Mouse (Mus musculus): ENCODE data around the gene Fubp3. TPM values are rescaled to one million over a fixed set of nuclear protein-coding genes. Genes with fewer than 3 reads are reported as not detected.

The Fubp3 gene
- polyA plus RNA-seq, 1 experiment = 14.0 TPM

GRCm38 (mm10) chr2:31641508-31641830, 69.0 kb downstream of the Fubp3 start:
- TF ChIP-seq POLR2A (IDR thresholded peaks at IDR 0.05; ENCODE audit: low read depth, low read length) = no peak
- TF ChIP-seq CTCF (IDR thresholded peaks at IDR 0.05; ENCODE audit: extremely low read depth, insufficient read depth, insufficient read length, insufficient replicate concordance) = no peak
- H3K27me3 ChIP-seq (ENCODE audit: control insufficient read depth, insufficient read depth, low read length) = peaks cover 35% of the 10 kb centered on the region
- no peak overlapping the region for H3K27ac ChIP-seq (ENCODE audit: insufficient read depth, low read length)
- H3K4me3 ChIP-seq (ENCODE audit: extremely low read depth, insufficient read depth, insufficient read length) = no peak overlapping the region
- DNase-seq (ENCODE audit: low read depth in 1 of 2, low spot score in 2 of 2) = no peak
- WGBS = 3% methylated on average over 11 of the region's 11 CpGs
- no peaks in the 10 kb centered on the region for H3K4me1 ChIP-seq (ENCODE audit: control insufficient read depth, insufficient read depth, insufficient read length)
- no peaks in the 10 kb centered on the region for H3K36me3 ChIP-seq (ENCODE audit: control insufficient read depth, insufficient read depth, low read length)

GRCm38 (mm10) chr2:31641929-31642328, 69.5 kb downstream of the Fubp3 start:
- no peak overlapping the region for H3K4me3 ChIP-seq (ENCODE audit: extremely low read depth, insufficient read depth, insufficient read length)
- peaks cover 32% of the 10 kb centered on the region for H3K27me3 ChIP-seq (ENCODE audit: control insufficient read depth, insufficient read depth, low read length)
- no peaks in the 10 kb centered on the region for H3K4me1 ChIP-seq (ENCODE audit: control insufficient read depth, insufficient read depth, insufficient read length)
- no peak for DNase-seq (ENCODE audit: low read depth in 1 of 2, low spot score in 2 of 2)
- 11% methylated on average over 18 of the region's 18 CpGs for WGBS
- H3K36me3 ChIP-seq (ENCODE audit: control insufficient read depth, insufficient read depth, low read length) = no peaks in the 10 kb centered on the region
- no peak overlapping the region for H3K27ac ChIP-seq (ENCODE audit: insufficient read depth, low read length)
- no peak for TF ChIP-seq POLR2A (IDR thresholded peaks at IDR 0.05; ENCODE audit: low read depth, low read length)
- TF ChIP-seq CTCF (IDR thresholded peaks at IDR 0.05; ENCODE audit: extremely low read depth, insufficient read depth, insufficient read length, insufficient replicate concordance) = no peak

GRCm38 (mm10) chr2:31653971-31654853, 81.8 kb downstream of the Fubp3 start:
- under 1% methylated on average over 88 of the region's 109 CpGs for WGBS

GRCm38 (mm10) chr2:31654854-31655559, 82.6 kb downstream of the Fubp3 start:
- Histone ChIP-seq H3K4me3 (ENCODE audit: extremely low read depth, insufficient read depth, insufficient read length) (no peak overlapping the region), H3K27ac (ENCODE audit: insufficient read depth, low read length) (no peak overlapping the region), H3K27me3 (ENCODE audit: control insufficient read depth, insufficient read depth, low read length) (peaks cover 18% of the 10 kb centered on the region), H3K36me3 (ENCODE audit: control insufficient read depth, insufficient read depth, low read length) (no peaks in the 10 kb centered on the region), H3K4me1 (ENCODE audit: control insufficient read depth, insufficient read depth, insufficient read length) (peaks cover 6% of the 10 kb centered on the region; the same call in 1 of the 2 replicates)
- TF ChIP-seq POLR2A (IDR thresholded peaks at IDR 0.05; ENCODE audit: low read depth, low read length) (no peak), CTCF (IDR thresholded peaks at IDR 0.05; ENCODE audit: extremely low read depth, insufficient read depth, insufficient read length, insufficient replicate concordance) (peak; percentile 31; the same call in 1 of the 2 replicates)
- peak in 1 of 2 experiments; percentile 19 for DNase-seq (ENCODE audit: low read depth in 1 of 2, low spot score in 2 of 2)
- 7% methylated on average over 22 of the region's 22 CpGs for WGBS

More at GRCm38 (mm10) chr2:31653971-31654853, 81.8 kb downstream of the Fubp3 start:
- H3K27ac ChIP-seq (ENCODE audit: insufficient read depth, low read length) = no peak overlapping the region
- peaks cover 18% of the 10 kb centered on the region for H3K27me3 ChIP-seq (ENCODE audit: control insufficient read depth, insufficient read depth, low read length)
- peaks cover 6% of the 10 kb centered on the region; the same call in 1 of the 2 replicates for H3K4me1 ChIP-seq (ENCODE audit: control insufficient read depth, insufficient read depth, insufficient read length)
- no peak for DNase-seq (ENCODE audit: low read depth in 1 of 2, low spot score in 2 of 2)
- H3K4me3 ChIP-seq (ENCODE audit: extremely low read depth, insufficient read depth, insufficient read length) = peak overlapping the region; percentile 21; the same call in 1 of the 2 replicates
- TF ChIP-seq POLR2A (IDR thresholded peaks at IDR 0.05; ENCODE audit: low read depth, low read length) = no peak
- H3K36me3 ChIP-seq (ENCODE audit: control insufficient read depth, insufficient read depth, low read length) = no peaks in the 10 kb centered on the region

- WGBS = 86% methylated on average over 7 of the region's 7 CpGs
- Histone ChIP-seq H3K4me1 (ENCODE audit: control insufficient read depth, insufficient read depth, insufficient read length) (peaks cover 6% of the 10 kb centered on the region; the same call in 1 of the 2 replicates), H3K27ac (ENCODE audit: insufficient read depth, low read length) (no peak overlapping the region), H3K4me3 (ENCODE audit: extremely low read depth, insufficient read depth, insufficient read length) (no peak overlapping the region), H3K36me3 (ENCODE audit: control insufficient read depth, insufficient read depth, low read length) (no peaks in the 10 kb centered on the region), H3K27me3 (ENCODE audit: control insufficient read depth, insufficient read depth, low read length) (peaks cover 18% of the 10 kb centered on the region)
- TF ChIP-seq CTCF (IDR thresholded peaks at IDR 0.05; ENCODE audit: extremely low read depth, insufficient read depth, insufficient read length, insufficient replicate concordance) (no peak), POLR2A (IDR thresholded peaks at IDR 0.05; ENCODE audit: low read depth, low read length) (no peak)
- no peak for DNase-seq (ENCODE audit: low read depth in 1 of 2, low spot score in 2 of 2)
These were observed 83.9 kb downstream of the Fubp3 start for GRCm38 (mm10) chr2:31656374-31656773.

- no peaks in the 10 kb centered on the region for H3K36me3 ChIP-seq (ENCODE audit: control insufficient read depth, insufficient read depth, low read length)
- TF ChIP-seq CTCF (IDR thresholded peaks at IDR 0.05; ENCODE audit: extremely low read depth, insufficient read depth, insufficient read length, insufficient replicate concordance) (no peak), POLR2A (IDR thresholded peaks at IDR 0.05; ENCODE audit: low read depth, low read length) (no peak)
- H3K4me3 ChIP-seq (ENCODE audit: extremely low read depth, insufficient read depth, insufficient read length) = no peak overlapping the region
- WGBS = 52% methylated on average over 8 of the region's 8 CpGs
- DNase-seq (ENCODE audit: low read depth in 1 of 2, low spot score in 2 of 2) = no peak
- H3K27me3 ChIP-seq (ENCODE audit: control insufficient read depth, insufficient read depth, low read length) = no peaks in the 10 kb centered on the region
- H3K4me1 ChIP-seq (ENCODE audit: control insufficient read depth, insufficient read depth, insufficient read length) = no peaks in the 10 kb centered on the region
- H3K27ac ChIP-seq (ENCODE audit: insufficient read depth, low read length) = no peak overlapping the region
These were observed 90.7 kb downstream of the Fubp3 start for GRCm38 (mm10) chr2:31662939-31663803.

Data from spleen, adult 2 months (tissue).